Mouse (Mus musculus): ENCODE results near the gene Atpif1. TPM values are rescaled to one million over a fixed set of nuclear protein-coding genes. Genes with fewer than 3 reads are reported as not detected.
A peak's percentile ranks its signal among the peaks of the same experiment; 100 is the strongest.

The Atpif1 gene
- polyA plus RNA-seq, 1 experiment from 2014 or later: 1,600 TPM

DNA sequence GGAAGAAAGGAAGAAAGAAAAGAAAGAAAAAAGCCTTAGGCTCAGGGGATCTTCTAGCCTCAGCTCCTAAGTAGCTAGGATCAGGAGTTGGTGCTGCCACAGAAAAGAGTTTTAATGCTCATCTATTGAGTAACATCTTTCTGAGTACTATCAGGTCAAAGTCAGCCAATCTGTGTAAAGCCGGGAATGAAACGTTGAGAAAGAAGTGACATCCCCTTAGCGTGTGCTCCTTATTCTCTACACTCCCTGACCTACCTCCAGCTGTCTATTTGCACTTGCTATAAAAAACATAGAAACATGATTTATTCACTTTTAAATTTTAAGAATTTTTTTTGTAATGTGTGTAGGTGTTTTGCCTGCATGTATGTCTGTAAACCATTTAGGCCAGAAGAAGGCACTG is 14.3 kb downstream of the Atpif1 start:
- no peak overlapping the region for H3K4me2 ChIP-seq
- no peaks in the 10 kb centered on the region for H3K27me3 ChIP-seq
- no peak for ATAC-seq (ENCODE audit: low read depth)

DNA sequence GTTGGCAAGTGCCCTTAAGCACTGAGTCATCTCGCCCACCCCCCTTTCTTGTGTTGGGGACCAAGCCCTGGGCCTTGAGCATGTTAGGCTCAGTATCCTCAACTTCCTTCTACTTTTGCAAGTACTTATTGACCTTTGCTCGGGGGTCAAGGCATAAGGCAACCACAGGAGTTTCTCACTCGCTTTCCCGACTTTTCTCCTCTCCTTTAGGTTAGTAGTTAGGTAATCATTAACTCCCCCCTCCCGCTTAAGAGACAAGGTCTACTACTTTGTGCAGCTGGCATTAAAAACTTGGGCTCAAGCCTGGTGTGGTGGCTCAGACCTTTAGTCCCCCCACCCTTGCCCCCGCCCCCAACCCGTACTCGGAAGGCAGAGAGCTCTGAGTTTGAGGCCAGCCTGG is 15.4 kb downstream of the Atpif1 start:
- no peak overlapping the region for H3K9ac ChIP-seq
- ATAC-seq (ENCODE audit: low read depth): no peak
- no peaks in the 10 kb centered on the region for H3K9me3 ChIP-seq
- WGBS: 58% methylated on average over 8 of the region's 8 CpGs
- H3K27ac ChIP-seq (replicated peaks): no peak overlapping the region
- H3K4me2 ChIP-seq: no peak overlapping the region
- peaks cover 8% of the 10 kb centered on the region for H3K27me3 ChIP-seq
- H3K4me1 ChIP-seq (replicated peaks): peaks cover 16% of the 10 kb centered on the region
- H3K36me3 ChIP-seq: no peaks in the 10 kb centered on the region
- no peak overlapping the region for H3K4me3 ChIP-seq

More for the DNA sequence above, 14.3 kb downstream of the Atpif1 start:
- Histone ChIP-seq H3K9ac (no peak overlapping the region), H3K36me3 (no peaks in the 10 kb centered on the region), H3K4me1 (replicated peaks) (peaks cover 15% of the 10 kb centered on the region), H3K9me3 (no peaks in the 10 kb centered on the region), H3K4me3 (no peak overlapping the region), H3K27ac (replicated peaks) (no peak overlapping the region)
- 91% methylated on average over 3 of the region's 3 CpGs for WGBS

DNA sequence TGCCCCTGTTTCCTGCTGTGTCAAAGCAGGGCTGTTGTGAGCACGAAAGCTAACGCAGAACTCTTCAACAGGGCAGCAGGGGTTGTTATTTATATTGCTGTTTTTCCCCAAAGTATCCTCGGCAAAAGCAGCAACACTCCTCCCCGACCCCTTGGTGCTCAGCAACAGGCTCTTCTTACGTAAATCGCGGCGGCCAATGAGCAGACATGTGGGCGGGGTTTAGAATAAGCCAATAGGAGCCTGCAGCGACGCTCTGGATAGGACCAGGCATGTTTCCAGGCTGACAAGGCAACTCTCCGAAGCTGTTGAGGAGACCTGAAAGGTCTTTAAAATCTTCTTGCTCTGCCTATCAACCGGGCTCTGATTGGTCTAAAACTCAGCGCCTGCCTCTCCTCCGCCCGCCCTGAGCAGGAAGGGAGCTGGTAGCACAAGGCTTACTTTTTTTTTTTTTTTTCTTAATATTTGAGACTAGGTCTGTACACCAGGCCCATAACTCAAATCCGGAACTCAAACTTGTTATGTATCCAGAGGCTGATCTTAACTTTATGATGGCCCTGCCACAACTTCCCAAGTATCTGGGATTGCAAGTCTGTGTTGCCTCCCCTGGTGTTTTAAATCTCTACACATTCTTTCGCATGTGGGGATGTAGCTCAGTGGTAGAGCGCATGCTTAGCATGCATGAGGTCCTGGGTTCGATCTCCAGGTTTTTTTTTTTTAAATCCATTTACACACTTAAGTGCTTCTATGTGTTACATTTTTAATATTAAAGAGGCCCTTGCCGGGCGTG is 17.9 kb downstream of the Atpif1 start:
- 21% methylated on average over 22 of the region's 22 CpGs for WGBS

DNA sequence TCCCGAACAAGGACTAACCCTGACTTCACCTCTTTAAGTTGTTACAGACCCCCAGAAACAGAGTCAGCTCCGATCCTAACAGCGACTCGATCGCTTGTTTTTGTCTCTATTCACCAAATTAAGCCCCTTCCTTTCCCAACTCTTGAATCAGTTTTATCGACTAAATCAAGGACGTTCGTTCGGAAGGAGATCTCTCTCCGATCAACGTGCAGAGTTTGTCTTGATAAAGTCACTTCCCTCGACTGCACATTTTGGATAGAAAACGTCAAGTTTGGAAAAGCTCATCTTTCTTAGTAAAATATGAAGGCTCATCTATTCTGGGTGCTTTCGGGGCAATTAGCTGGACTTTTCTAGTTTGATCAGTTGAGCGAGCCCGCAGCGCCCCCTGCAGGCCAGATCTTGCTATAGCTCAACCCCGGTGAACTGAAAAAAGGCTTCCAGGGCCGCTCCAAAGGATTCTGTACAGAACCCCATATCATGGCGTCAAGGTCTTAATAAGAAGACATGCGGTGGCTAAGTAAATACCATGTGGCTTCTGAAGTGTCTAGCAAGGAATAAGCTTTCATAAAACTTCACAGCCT is 18.8 kb downstream of the Atpif1 start:
- peak overlapping the region; percentile 42 for H3K4me3 ChIP-seq
- peak overlapping the region; percentile 59 for H3K9ac ChIP-seq
- peak overlapping the region; percentile 91 for H3K4me2 ChIP-seq
- H3K4me1 ChIP-seq (replicated peaks): peaks cover 16% of the 10 kb centered on the region
- WGBS: 2% methylated on average over 21 of the region's 21 CpGs
- peak overlapping the region; percentile 71 for H3K27ac ChIP-seq (replicated peaks)
- H3K36me3 ChIP-seq: no peaks in the 10 kb centered on the region
- peaks cover 14% of the 10 kb centered on the region for H3K27me3 ChIP-seq
- ATAC-seq (ENCODE audit: low read depth): peak; percentile 4; the same call in 1 of the 2 replicates
- no peaks in the 10 kb centered on the region for H3K9me3 ChIP-seq

More for the DNA sequence above, 17.9 kb downstream of the Atpif1 start:
- Histone ChIP-seq H3K9ac (peak overlapping the region; percentile 54), H3K27me3 (peaks cover 14% of the 10 kb centered on the region), H3K4me3 (peak overlapping the region; percentile 42), H3K27ac (replicated peaks) (peak overlapping the region; percentile 71), H3K36me3 (no peaks in the 10 kb centered on the region), H3K9me3 (no peaks in the 10 kb centered on the region), H3K4me2 (peak overlapping the region; percentile 91), H3K4me1 (replicated peaks) (peaks cover 16% of the 10 kb centered on the region)
- ATAC-seq (ENCODE audit: low read depth): peak; percentile 92

DNA sequence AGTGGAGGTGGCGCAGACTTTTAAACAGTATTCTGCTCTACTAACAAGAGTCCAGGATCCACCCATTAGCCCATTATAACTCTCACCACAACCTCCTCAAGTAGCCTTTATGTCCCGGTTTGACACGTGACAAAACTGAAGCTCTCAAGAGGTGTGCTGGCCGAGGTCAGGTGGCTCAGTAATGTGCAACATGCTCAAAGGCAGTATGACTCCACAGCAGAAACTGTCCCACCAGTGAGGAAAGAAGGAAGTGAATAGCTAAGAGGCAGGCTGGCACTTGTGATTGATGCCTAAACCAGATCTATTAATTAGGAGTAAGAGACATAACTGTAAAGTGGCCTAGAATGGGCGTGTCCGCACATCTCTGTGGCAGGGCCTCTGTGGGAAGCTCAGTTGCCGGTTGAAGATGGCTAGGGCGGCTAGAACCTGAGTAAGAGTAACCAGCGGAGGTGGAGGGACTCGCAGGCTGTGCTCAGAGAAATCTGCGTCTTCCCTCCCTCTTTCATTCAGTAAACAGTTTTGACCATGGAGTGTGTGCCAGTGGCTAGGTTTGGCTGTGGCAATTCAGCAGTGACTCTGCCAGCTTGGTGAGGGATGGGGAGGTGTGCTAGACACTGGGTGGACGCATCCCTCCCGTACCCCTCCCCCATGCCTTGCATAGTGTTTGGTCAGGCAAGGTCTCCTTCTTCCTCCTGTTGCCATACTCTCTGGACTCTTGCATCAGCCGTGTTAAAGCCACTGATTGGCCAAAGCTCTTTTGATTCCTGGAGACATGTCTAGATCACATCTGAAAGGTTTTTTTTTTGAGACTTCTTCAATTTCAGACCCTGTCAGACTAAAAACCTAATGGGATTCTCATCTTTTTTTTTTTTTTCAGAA is 19.8 kb downstream of the Atpif1 start:
- no peaks in the 10 kb centered on the region for H3K36me3 ChIP-seq
- H3K27ac ChIP-seq (replicated peaks): no peak overlapping the region
- H3K4me3 ChIP-seq: no peak overlapping the region
- peak overlapping the region; percentile 26; the same call in 1 of the 2 replicates for H3K9ac ChIP-seq
- ATAC-seq (ENCODE audit: low read depth): no peak
- 28% methylated on average over 14 of the region's 14 CpGs for WGBS
- peak overlapping the region; percentile 91; the same call in 1 of the 2 replicates for H3K4me2 ChIP-seq
- H3K27me3 ChIP-seq: peaks cover 14% of the 10 kb centered on the region
- H3K4me1 ChIP-seq (replicated peaks): peaks cover 22% of the 10 kb centered on the region
- no peaks in the 10 kb centered on the region for H3K9me3 ChIP-seq

DNA sequence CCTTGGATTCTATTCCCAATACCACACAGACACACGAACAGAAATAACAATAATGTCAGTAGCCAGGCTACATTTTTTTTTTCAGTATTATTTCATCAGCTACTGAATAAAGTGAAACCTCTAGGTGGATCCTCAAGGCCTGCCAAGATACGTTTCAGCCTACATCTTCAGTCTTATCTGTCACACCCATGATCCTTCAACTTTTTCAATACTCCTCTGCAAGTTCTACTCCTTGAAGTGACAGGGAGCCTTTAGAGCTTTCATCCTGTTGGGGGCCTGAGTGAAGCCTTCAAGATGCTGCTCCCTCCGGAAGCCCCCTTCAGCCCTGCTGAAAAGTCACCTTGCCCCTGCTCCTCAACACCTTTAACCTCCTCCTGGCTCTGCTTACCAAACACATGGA is 21.4 kb downstream of the Atpif1 start:
- H3K27ac ChIP-seq (replicated peaks): no peak overlapping the region
- WGBS: 83% methylated on average over 3 of the region's 3 CpGs
- no peak overlapping the region for H3K9ac ChIP-seq
- no peak overlapping the region for H3K4me2 ChIP-seq
- H3K36me3 ChIP-seq: no peaks in the 10 kb centered on the region
- no peaks in the 10 kb centered on the region for H3K9me3 ChIP-seq
- H3K4me3 ChIP-seq: no peak overlapping the region
- H3K4me1 ChIP-seq (replicated peaks): peaks cover 26% of the 10 kb centered on the region
- peaks cover 14% of the 10 kb centered on the region for H3K27me3 ChIP-seq
- ATAC-seq (ENCODE audit: low read depth): no peak

DNA sequence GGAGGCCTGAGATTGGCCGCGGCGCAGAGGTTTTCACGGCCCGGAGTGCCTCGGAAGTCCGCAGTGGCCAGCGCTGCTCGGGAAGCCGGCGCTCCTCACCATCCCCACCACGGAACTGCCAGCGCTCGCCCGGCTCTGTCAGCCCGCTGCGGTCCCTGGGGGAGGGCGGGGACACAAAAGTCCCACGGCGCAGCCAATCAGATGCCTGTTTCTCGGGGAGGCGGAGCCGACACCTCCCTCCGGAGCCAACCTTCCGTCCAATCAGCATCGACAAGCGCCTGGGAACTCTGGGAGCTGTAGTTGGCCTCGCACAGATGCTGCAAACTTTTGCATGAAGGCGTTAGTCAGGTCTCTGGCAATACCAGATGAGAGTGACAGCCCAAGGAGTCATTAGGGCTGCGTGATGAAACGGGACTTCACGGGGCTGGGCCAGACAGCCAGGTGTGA is 23.1 kb downstream of the Atpif1 start, which contains the start of gene Sesn2:
TSS of gene Sesn2 (minus strand) at position 150 of the 447 bp plus-strand sequence.
- Histone ChIP-seq H3K4me3 (peak within 1 kb of the TSS; percentile 86), H3K4me1 (replicated peaks) (peaks cover 22% of the 10 kb centered on the region), H3K9me3 (no peaks in the 10 kb centered on the region), H3K9ac (peak within 1 kb of the TSS; percentile 80), H3K36me3 (no peaks in the 10 kb centered on the region), H3K27ac (replicated peaks) (peak within 1 kb of the TSS; percentile 81), H3K4me2 (peak within 1 kb of the TSS; percentile 94), H3K27me3 (peaks cover 14% of the 10 kb centered on the region)
- peak; percentile 94 for ATAC-seq (ENCODE audit: low read depth)
- under 1% methylated on average over 32 of the region's 32 CpGs for WGBS

DNA sequence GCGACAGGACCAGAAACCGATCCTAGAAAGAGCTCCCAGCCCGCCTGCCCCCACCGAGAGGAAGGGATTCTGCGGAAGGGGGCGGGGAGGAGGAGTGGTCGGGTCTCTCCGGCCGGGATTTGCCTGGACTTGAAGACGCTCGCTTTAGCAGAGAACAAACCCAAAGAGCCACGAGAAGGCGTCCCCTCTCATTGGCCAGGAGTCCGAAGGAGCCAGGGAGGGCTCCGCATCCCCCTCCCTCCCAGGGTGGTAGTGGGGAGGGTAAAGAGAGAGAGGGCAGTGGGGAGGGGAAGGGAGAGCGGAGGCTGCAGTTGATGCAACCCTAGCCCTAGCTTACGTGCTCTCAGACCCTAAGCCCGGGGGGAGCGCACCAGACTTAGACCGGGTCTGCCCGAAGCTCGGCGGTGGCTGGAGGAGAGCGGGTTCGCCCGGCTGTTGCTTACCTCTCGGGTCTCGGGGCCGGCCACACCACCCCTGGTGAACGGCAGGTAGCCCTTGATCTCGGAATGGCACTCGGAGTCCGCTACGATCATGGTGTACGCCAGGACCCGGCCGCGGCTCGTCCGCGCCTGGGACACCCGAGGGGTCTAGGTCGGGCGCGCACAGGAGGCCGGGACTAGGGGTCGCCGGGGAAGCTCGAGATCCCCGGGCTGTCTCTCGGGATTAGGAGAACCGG is 23.7 kb downstream of the Atpif1 start:
- under 1% methylated on average over 52 of the region's 52 CpGs for WGBS
- Histone ChIP-seq H3K9ac (peak overlapping the region; percentile 80), H3K27me3 (peaks cover 14% of the 10 kb centered on the region), H3K4me3 (peak overlapping the region; percentile 86), H3K4me1 (replicated peaks) (peaks cover 17% of the 10 kb centered on the region), H3K9me3 (no peaks in the 10 kb centered on the region), H3K27ac (replicated peaks) (peak overlapping the region; percentile 81), H3K4me2 (peak overlapping the region; percentile 94), H3K36me3 (no peaks in the 10 kb centered on the region)
- peak; percentile 78 for ATAC-seq (ENCODE audit: low read depth)

DNA sequence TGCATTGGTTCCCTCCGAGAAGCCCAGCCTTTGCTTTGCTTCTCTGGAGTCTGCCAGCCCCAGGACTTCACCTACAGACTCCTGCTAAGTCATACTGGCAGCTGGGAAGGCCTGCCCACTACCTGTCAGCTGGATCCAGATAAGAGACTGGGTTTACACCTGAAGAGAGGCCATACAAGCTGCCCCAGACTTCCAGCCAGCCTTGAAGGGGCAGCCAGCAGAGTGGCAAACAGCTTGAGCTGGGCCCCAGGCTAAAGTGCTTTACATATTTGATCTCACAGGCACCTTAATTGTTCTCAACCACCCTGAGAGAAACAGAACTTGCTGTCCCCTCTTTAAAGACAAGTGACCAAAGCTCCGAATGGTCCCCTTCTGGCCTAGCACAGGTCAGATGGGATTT is 26.2 kb downstream of the Atpif1 start:
- no peaks in the 10 kb centered on the region for H3K9me3 ChIP-seq
- no peak overlapping the region for H3K4me2 ChIP-seq
- no peak overlapping the region for H3K27ac ChIP-seq (replicated peaks)
- no peak for ATAC-seq (ENCODE audit: low read depth)
- H3K27me3 ChIP-seq: 0 out of 2 replicates have a peak, but pooled peaks cover 6% of the 10 kb centered on the region
- no peak overlapping the region for H3K9ac ChIP-seq
- 49% methylated on average over 2 of the region's 2 CpGs for WGBS
- H3K4me1 ChIP-seq (replicated peaks): peaks cover 10% of the 10 kb centered on the region
- no peak overlapping the region for H3K4me3 ChIP-seq
- H3K36me3 ChIP-seq: no peaks in the 10 kb centered on the region

DNA sequence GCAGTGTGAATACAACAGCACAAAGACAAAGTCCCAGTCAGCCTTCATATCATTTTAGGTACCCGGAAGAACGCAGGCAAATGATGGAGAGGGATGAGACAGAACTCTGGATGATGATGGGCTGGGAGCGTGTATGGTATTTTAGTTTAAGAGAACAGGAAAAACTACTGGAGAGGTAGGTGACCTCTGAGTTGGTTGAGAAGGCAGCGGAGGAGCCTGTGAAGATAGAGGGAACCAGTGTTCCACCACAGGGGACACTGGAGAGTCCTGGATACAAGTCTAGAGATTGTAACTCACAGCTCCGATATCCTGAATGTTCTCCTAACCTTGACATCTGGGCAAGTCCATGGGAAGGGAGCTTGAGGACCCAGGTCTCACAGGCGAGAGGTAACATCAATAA is 27.2 kb downstream of the Atpif1 start:
- WGBS: 64% methylated on average over 6 of the region's 6 CpGs
- ATAC-seq (ENCODE audit: low read depth): no peak
- H3K4me1 ChIP-seq (replicated peaks): peaks cover 10% of the 10 kb centered on the region

DNA sequence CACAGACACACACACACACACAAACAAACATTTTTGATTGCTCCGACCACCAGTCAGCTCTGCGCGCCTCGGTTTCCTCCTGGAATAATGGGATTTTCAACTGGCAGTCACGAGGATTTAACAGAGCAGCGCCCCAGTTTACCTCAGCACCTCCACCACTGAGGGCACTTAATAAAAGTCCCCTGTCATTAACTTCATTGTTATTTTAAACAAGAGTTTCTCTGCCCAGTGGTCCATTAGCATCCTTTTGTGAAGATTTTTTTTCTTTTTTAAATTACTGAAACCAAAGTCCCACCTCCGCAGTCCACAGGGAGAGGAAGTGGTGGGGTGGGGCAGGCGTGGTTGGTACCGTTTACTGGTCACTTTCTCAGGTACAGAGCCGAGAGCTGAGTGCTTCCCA is 27.7 kb downstream of the Atpif1 start:
- H3K27ac ChIP-seq (replicated peaks): no peak overlapping the region
- H3K4me1 ChIP-seq (replicated peaks): peaks cover 10% of the 10 kb centered on the region
- H3K9ac ChIP-seq: no peak overlapping the region
- 26% methylated on average over 10 of the region's 10 CpGs for WGBS
- no peak overlapping the region for H3K4me3 ChIP-seq
- no peaks in the 10 kb centered on the region for H3K9me3 ChIP-seq
- 0 out of 2 replicates have a peak, but pooled peaks cover under 1% of the 10 kb centered on the region for H3K27me3 ChIP-seq
- no peaks in the 10 kb centered on the region for H3K36me3 ChIP-seq
- ATAC-seq (ENCODE audit: low read depth): no peak
- no peak overlapping the region for H3K4me2 ChIP-seq

More for the DNA sequence above, 27.2 kb downstream of the Atpif1 start:
- Histone ChIP-seq H3K4me3 (no peak overlapping the region), H3K36me3 (no peaks in the 10 kb centered on the region), H3K27ac (replicated peaks) (no peak overlapping the region), H3K9ac (no peak overlapping the region), H3K4me2 (no peak overlapping the region), H3K27me3 (0 out of 2 replicates have a peak, but pooled peaks cover 5% of the 10 kb centered on the region), H3K9me3 (no peaks in the 10 kb centered on the region)
